Mouse (Mus musculus) MEL (cell line): ENCODE data around the gene Rasl11a. TPM values are rescaled to one million over a fixed set of nuclear protein-coding genes. Genes with fewer than 3 reads are reported as not detected.

Experiments
- DNase-seq: peaks from one replicate; pipeline ENCODE4 v3.0.0; 2011; ENCODE audit warnings: low read depth, low spot score
- H3K27ac ChIP-seq: 2 replicates; pipeline ENCODE4 v1.5.1; 2012; ENCODE audit warnings: low read depth, mild to moderate bottlenecking, control low read depth, low read length, moderate library complexity; ENCODE audit not compliant: control insufficient read depth
- H3K27me3 ChIP-seq, 2 experiments: fragments of 150-350 bp in 1 of 2; sonication (generic) in 1 of 2; 2 replicates each; pipeline ENCODE4 v1.6.1; 2012; ENCODE audit warnings: low read length in 2 of 2, mild to moderate bottlenecking in 2 of 2, improper control_type of control experiment in 1 of 2, moderate library complexity in 1 of 2; ENCODE audit not compliant: insufficient read depth in 2 of 2, control insufficient read depth in 1 of 2
- H3K36me3 ChIP-seq, 2 experiments: 2 replicates each; pipeline ENCODE4 v1.6.1; 2012 to 2014; ENCODE audit warnings: low read length in 2 of 2, improper control_type of control experiment in 1 of 2, inconsistent platforms in 1 of 2, mild to moderate bottlenecking in 1 of 2; ENCODE audit not compliant: insufficient read depth in 2 of 2, control insufficient read depth in 1 of 2
- H3K4me1 ChIP-seq, 2 experiments: fragments of 150-350 bp in 1 of 2; sonication (generic) in 1 of 2; 2 replicates each; pipeline ENCODE4 v1.6.1; 2012; ENCODE audit warnings: low read length in 2 of 2, improper control_type of control experiment in 1 of 2, mild to moderate bottlenecking in 1 of 2; ENCODE audit not compliant: insufficient read depth in 2 of 2, control insufficient read depth in 1 of 2
- H3K4me3 ChIP-seq, 2 experiments: fragments of 150-350 bp in 1 of 2; sonication (generic) in 1 of 2; 2 replicates each; pipeline ENCODE4 v1.5.1; 2012; ENCODE audit warnings: low read depth in 2 of 2, low read length in 2 of 2, mild to moderate bottlenecking in 2 of 2, moderate library complexity in 2 of 2, control low read depth in 1 of 2, improper control_type of control experiment in 1 of 2; ENCODE audit not compliant: control insufficient read depth in 1 of 2, insufficient read depth in 1 of 2
- H3K79me2 ChIP-seq: 2 replicates; pipeline ENCODE4 v1.6.1; 2012; ENCODE audit warnings: mild to moderate bottlenecking, low read length, moderate library complexity; ENCODE audit not compliant: control insufficient read depth, poor library complexity, insufficient read depth
- H3K9ac ChIP-seq: 2 replicates; pipeline ENCODE4 v1.6.1; 2012; ENCODE audit warnings: low read depth, mild to moderate bottlenecking, control low read depth, low read length, moderate library complexity; ENCODE audit not compliant: control insufficient read depth, poor library complexity, severe bottlenecking
- H3K9me3 ChIP-seq: fragments of 150-350 bp; sonication (generic); replicated peaks from 2 replicates; pipeline ENCODE4 v1.6.1; 2012; ENCODE audit warnings: mild to moderate bottlenecking, low read length, improper control_type of control experiment, moderate library complexity; ENCODE audit not compliant: insufficient read depth
- CHD1 ChIP-seq: IDR thresholded peaks from 2 replicates; pipeline ENCODE4 v1.6.1; 2012; ENCODE audit warnings: low read depth, mild to moderate bottlenecking, inconsistent platforms, low read length, improper control_type of control experiment
- CHD2 ChIP-seq: IDR thresholded peaks from 2 replicates; pipeline ENCODE4 v1.6.1; 2011; ENCODE audit warnings: low read length, improper control_type of control experiment
- CTCF ChIP-seq, 3 experiments: IDR thresholded peaks in 2 of 3; conservative IDR thresholded peaks in 1 of 3; 2 replicates each; pipeline ENCODE4 v1.5.1; 2011 to 2012; ENCODE audit warnings: low read length in 3 of 3, low read depth in 2 of 3, mild to moderate bottlenecking in 2 of 3, improper control_type of control experiment in 1 of 3, inconsistent platforms in 1 of 3, mixed read lengths in 1 of 3, moderate library complexity in 1 of 3; ENCODE audit not compliant: control insufficient read depth in 1 of 3, insufficient read depth in 1 of 3, poor library complexity in 1 of 3, severe bottlenecking in 1 of 3
- E2F4 ChIP-seq: IDR thresholded peaks from 2 replicates; pipeline ENCODE4 v1.6.1; 2011; ENCODE audit warnings: low read depth, low read length, improper control_type of control experiment, borderline replicate concordance
- EP300 ChIP-seq, 2 experiments: IDR thresholded peaks; 2 replicates each; pipeline ENCODE4 v1.6.1; 2011; ENCODE audit warnings: improper control_type of control experiment in 2 of 2, low read length in 2 of 2, low read depth in 1 of 2, mild to moderate bottlenecking in 1 of 2
- MAZ ChIP-seq: IDR thresholded peaks from 2 replicates; pipeline ENCODE4 v1.6.1; 2012; ENCODE audit warnings: low read depth, mild to moderate bottlenecking, inconsistent platforms, low read length, improper control_type of control experiment
- MXI1 ChIP-seq: IDR thresholded peaks from 2 replicates; pipeline ENCODE4 v1.6.1; 2011; ENCODE audit warnings: mild to moderate bottlenecking, low read depth, low read length, improper control_type of control experiment
- MYB ChIP-seq: IDR thresholded peaks from 2 replicates; pipeline ENCODE4 v1.6.1; 2011; ENCODE audit warnings: mild to moderate bottlenecking, low read depth, low read length, improper control_type of control experiment
- MYC ChIP-seq: IDR thresholded peaks from 2 replicates; pipeline ENCODE4 v1.6.1; 2011; ENCODE audit warnings: low read depth, mild to moderate bottlenecking, low read length, improper control_type of control experiment, moderate library complexity
- NELFE ChIP-seq: IDR thresholded peaks from 2 replicates; pipeline ENCODE4 v1.6.1; 2011; ENCODE audit warnings: low read depth, low read length, improper control_type of control experiment
- NRF1 ChIP-seq: IDR thresholded peaks from 2 replicates; pipeline ENCODE4 v1.6.1; 2014; ENCODE audit warnings: low read depth, mild to moderate bottlenecking, inconsistent platforms, low read length, improper control_type of control experiment, moderate library complexity; ENCODE audit not compliant: poor library complexity, insufficient read depth, severe bottlenecking
- POLR2AphosphoS2 ChIP-seq: IDR thresholded peaks from 2 replicates; pipeline ENCODE4 v1.6.1; 2011; ENCODE audit warnings: low read length, improper control_type of control experiment
- RCOR1 ChIP-seq: IDR thresholded peaks from 2 replicates; pipeline ENCODE4 v1.6.1; 2012; ENCODE audit warnings: low read depth, mild to moderate bottlenecking, inconsistent platforms, low read length, improper control_type of control experiment
- SIN3A ChIP-seq: IDR thresholded peaks from 2 replicates; pipeline ENCODE4 v1.6.1; 2012; ENCODE audit warnings: low read length, improper control_type of control experiment, inconsistent platforms
- SMC3 ChIP-seq: IDR thresholded peaks from 2 replicates; pipeline ENCODE4 v1.6.1; 2011; ENCODE audit warnings: low read depth, low read length, improper control_type of control experiment
- TAL1 ChIP-seq: IDR thresholded peaks from 2 replicates; pipeline ENCODE4 v1.6.1; 2012; ENCODE audit warnings: mild to moderate bottlenecking, inconsistent platforms, low read length, moderate library complexity, mixed read lengths
- USF1 ChIP-seq: IDR thresholded peaks from 2 replicates; pipeline ENCODE4 v1.6.1; 2014; ENCODE audit warnings: low read depth, mild to moderate bottlenecking, inconsistent platforms, low read length, improper control_type of control experiment, moderate library complexity
- USF2 ChIP-seq, 2 experiments: IDR thresholded peaks; 2 replicates each; pipeline ENCODE4 v1.6.1; 2011 to 2012; ENCODE audit warnings: improper control_type of control experiment in 2 of 2, low read length in 2 of 2, borderline replicate concordance in 1 of 2, inconsistent platforms in 1 of 2, low read depth in 1 of 2, mild to moderate bottlenecking in 1 of 2; ENCODE audit not compliant: insufficient read depth in 1 of 2
- ZC3H11A ChIP-seq: IDR thresholded peaks from 2 replicates; pipeline ENCODE4 v1.6.1; 2012; ENCODE audit warnings: low read depth, mild to moderate bottlenecking, inconsistent platforms, low read length, improper control_type of control experiment
- ZMIZ1 ChIP-seq: IDR thresholded peaks from 2 replicates; pipeline ENCODE4 v1.6.1; 2012; ENCODE audit warnings: low read depth, mild to moderate bottlenecking, inconsistent platforms, low read length, improper control_type of control experiment, moderate library complexity
- ZNF384 ChIP-seq: IDR thresholded peaks from 2 replicates; pipeline ENCODE4 v1.6.1; 2012; ENCODE audit warnings: low read depth, mild to moderate bottlenecking, inconsistent platforms, low read length, improper control_type of control experiment
- polyA plus RNA-seq, 2 experiments: library from polyadenylated mRNA; stranded (reverse) in 1 of 2; unstranded in 1 of 2; fragments of >175 nt in 1 of 2; fragments of >200 nt in 1 of 2; gene quantifications; 2 replicates each; pipeline versions ENCODE4 v1.2.1 to v1.2.4; 2012; ENCODE audit warnings: low replicate concordance in 2 of 2, low read depth in 1 of 2; ENCODE audit not compliant: insufficient read length in 2 of 2, insufficient read depth in 1 of 2, missing spikeins in 1 of 2
- total RNA-seq: library from RNA; depleted of rRNA; stranded (reverse); fragments of 300-350 nt; gene quantifications from 2 replicates; pipeline ENCODE4 v1.2.3, GENCODE M21; 2012

Gene Rasl11a
- total and polyA plus RNA-seq, 3 experiments: 1.1 to 2.3 TPM; not detected in 1

DNA sequence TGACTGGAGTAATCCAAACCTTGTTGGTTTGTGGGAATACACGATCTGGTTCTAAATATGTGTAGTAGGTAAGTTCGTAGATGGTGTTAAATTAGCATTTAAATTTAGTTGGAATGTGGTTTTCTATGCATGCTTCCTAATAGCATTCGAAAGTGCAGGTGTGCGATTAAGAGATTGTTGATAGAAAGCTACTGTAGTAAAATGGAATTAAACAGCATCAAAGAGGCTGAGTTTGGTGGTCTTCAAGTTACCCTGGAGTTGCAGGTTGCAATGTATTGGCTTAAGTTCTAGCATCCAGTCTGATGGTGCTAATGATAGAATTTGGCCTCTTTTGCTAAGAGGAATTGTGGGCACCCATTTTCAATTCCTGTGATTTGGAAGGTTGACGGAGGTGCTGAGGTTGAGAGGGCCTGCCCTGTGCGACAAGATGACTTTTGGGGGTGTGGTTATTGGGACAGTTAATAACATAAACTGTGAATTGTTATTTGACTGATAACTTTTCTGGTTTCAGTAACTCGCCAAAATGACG is 11.1 kb upstream of the Rasl11a start:
- Histone ChIP-seq H3K79me2 (peaks cover 20% of the 10 kb centered on the region), H3K36me3 (peaks cover 12 to 26% of the 10 kb centered on the region in 2 experiments), H3K9ac (peak overlapping the region; percentile 94), H3K4me3 (peak overlapping the region; percentile 73 to 95), H3K4me1 (peaks cover 0 to 14% of the 10 kb centered on the region in 2 experiments; a peak in 2 of 4 replicates), H3K27ac (peak overlapping the region; percentile 90), H3K27me3 (no peaks in the 10 kb centered on the region), H3K9me3 (no peaks in the 10 kb centered on the region)
- peak; percentile 20; the same call in 1 of the 2 replicates for TF ChIP-seq MYB
- peak; percentile 67; the same call in 1 of the 2 replicates for TF ChIP-seq E2F4
- no peak for TF ChIP-seq ZC3H11A
- TF ChIP-seq MXI1: no peak; the same call in 1 of the 2 replicates
- TF ChIP-seq RCOR1: peak; percentile 53
- TF ChIP-seq SMC3: no peak
- TF ChIP-seq ZMIZ1: 0 out of 2 replicates have a peak, but pooled peaks have one; percentile 59
- TF ChIP-seq NELFE: no peak
- peak; percentile 74; the same call in 1 of the 2 replicates for TF ChIP-seq CHD1
- TF ChIP-seq MYC: 0 out of 2 replicates have a peak, but pooled peaks have one; percentile 10
- TF ChIP-seq SIN3A: peak; percentile 50
- TF ChIP-seq POLR2AphosphoS2: peak; percentile 60; the same call in 1 of the 2 replicates
- DNase-seq: peak; percentile 62

DNA sequence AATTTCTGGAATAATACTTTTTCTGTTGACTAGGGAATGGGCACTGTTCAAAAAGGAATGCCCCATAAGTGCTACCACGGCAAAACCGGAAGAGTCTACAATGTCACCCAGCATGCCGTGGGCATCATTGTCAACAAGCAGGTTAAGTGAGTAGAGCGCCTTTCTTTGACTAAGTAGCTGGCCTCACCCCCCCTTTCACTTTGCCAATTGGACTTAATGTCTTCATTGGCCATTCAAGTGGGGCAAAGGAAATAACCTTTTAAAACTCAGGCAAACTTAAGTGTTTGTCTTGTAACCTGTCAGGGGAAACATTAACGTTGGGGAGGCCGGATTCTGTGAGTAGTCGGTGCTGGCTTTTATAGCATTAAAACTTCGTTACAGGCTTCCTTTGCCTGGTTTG is 9.9 kb upstream of the Rasl11a start:
- H3K36me3 ChIP-seq: peaks cover 12 to 26% of the 10 kb centered on the region in 2 experiments
- H3K4me3 ChIP-seq: peak overlapping the region in 1 of 2 experiments; percentile 95; a peak in 1 of 4 replicates
- TF ChIP-seq RCOR1 (no peak), CHD2 (no peak), MYB (no peak), USF2 (IDR thresholded peaks at IDR 0.05; ENCODE audit: borderline replicate concordance in 1 of 2, insufficient read depth in 1 of 2, low read depth in 1 of 2, low read length in 2 of 2) (no peak), POLR2AphosphoS2 (no peak), MXI1 (no peak), EP300 (IDR thresholded peaks at IDR 0.05; ENCODE audit: low read depth in 1 of 2, low read length in 2 of 2) (no peak), ZNF384 (no peak), MAZ (no peak), CTCF (IDR thresholded peaks at IDR 0.05 in 2 of 3, conservative IDR thresholded peaks at IDR 0.05 in 1 of 3; ENCODE audit: control insufficient read depth in 1 of 3, insufficient read depth in 1 of 3, low read depth in 2 of 3, low read length in 3 of 3, poor library complexity in 1 of 3, severe bottlenecking in 1 of 3) (no peak), TAL1 (no peak), SMC3 (no peak), NRF1 (no peak), USF1 (no peak)
- H3K79me2 ChIP-seq: peaks cover 20% of the 10 kb centered on the region
- no peaks in the 10 kb centered on the region for H3K27me3 ChIP-seq
- H3K9ac ChIP-seq: peak overlapping the region; percentile 94
- peak; percentile 35 for DNase-seq
- H3K27ac ChIP-seq: peak overlapping the region; percentile 90
- peaks cover 0 to 14% of the 10 kb centered on the region in 2 experiments; a peak in 2 of 4 replicates for H3K4me1 ChIP-seq
- H3K9me3 ChIP-seq: no peaks in the 10 kb centered on the region
